Mouse (Mus musculus) kidney, embryonic 16.5 days (tissue): ENCODE data around the gene Olfr1260. TPM values are rescaled to one million over a fixed set of nuclear protein-coding genes. Genes with fewer than 3 reads are reported as not detected.

ENCODE experiments used
- polyA plus RNA-seq: library from polyadenylated mRNA; unstranded; fragments of >200 nt; fragmentation: Nextera tagmentation; extraction: Ambion mirVana; gene quantifications from 2 replicates; pipeline ENCODE4 v1.2.1, GENCODE M21; 2015

Olfr1260 gene
- polyA plus RNA-seq, 1 experiment from 2014 or later, result not detected

Other genes with a start within 250 kb of the Olfr1260 start
- gene Olfr1252, start 249.3 kb upstream of the Olfr1260 start, polyA plus RNA-seq, result not detected in 2 replicates
- not detected in 2 replicates for gene Olfr1253, start 217.2 kb upstream of the Olfr1260 start, polyA plus RNA-seq
- not detected in 2 replicates for gene Olfr1254, start 180.7 kb upstream of the Olfr1260 start, polyA plus RNA-seq
- gene Olfr1255, start 162.3 kb upstream of the Olfr1260 start, polyA plus RNA-seq, result not detected in 2 replicates
- not detected in 2 replicates for gene Olfr1256, start 132.8 kb upstream of the Olfr1260 start, polyA plus RNA-seq
- gene Olfr48, start 126.1 kb upstream of the Olfr1260 start, polyA plus RNA-seq, result not detected in 2 replicates
- not detected in 2 replicates for gene Olfr1257, start 95.9 kb upstream of the Olfr1260 start, polyA plus RNA-seq
- gene Olfr1258, start 47.0 kb upstream of the Olfr1260 start, polyA plus RNA-seq, result not detected in 2 replicates
- gene Olfr1259, start 25.7 kb upstream of the Olfr1260 start, polyA plus RNA-seq, result not detected in 2 replicates
- not detected in 2 replicates for gene Olfr1261, start 16.9 kb downstream of the Olfr1260 start, polyA plus RNA-seq
- gene Olfr1262, start 25.8 kb downstream of the Olfr1260 start, polyA plus RNA-seq, result not detected in 2 replicates
- not detected in 2 replicates for gene Olfr1263, start 37.8 kb downstream of the Olfr1260 start, polyA plus RNA-seq
- gene Olfr1264, start 51.2 kb downstream of the Olfr1260 start, polyA plus RNA-seq, result not detected in 2 replicates
- gene Olfr1265, start 61.0 kb downstream of the Olfr1260 start, polyA plus RNA-seq, result not detected in 2 replicates
- gene Olfr140, start 89.3 kb downstream of the Olfr1260 start, polyA plus RNA-seq, result not detected in 2 replicates
- gene Olfr1269, start 147.1 kb downstream of the Olfr1260 start, polyA plus RNA-seq, result not detected in 2 replicates
- not detected in 2 replicates for gene Olfr32, start 168.0 kb downstream of the Olfr1260 start, polyA plus RNA-seq
- not detected in 2 replicates for gene Olfr1270, start 178.8 kb downstream of the Olfr1260 start, polyA plus RNA-seq